Mouse (Mus musculus): ENCODE results near the gene Plcd4. TPM values are rescaled to one million over a fixed set of nuclear protein-coding genes. Genes with fewer than 3 reads are reported as not detected.

The Plcd4 gene
- polyA plus RNA-seq, 1 experiment = not detected

DNA sequence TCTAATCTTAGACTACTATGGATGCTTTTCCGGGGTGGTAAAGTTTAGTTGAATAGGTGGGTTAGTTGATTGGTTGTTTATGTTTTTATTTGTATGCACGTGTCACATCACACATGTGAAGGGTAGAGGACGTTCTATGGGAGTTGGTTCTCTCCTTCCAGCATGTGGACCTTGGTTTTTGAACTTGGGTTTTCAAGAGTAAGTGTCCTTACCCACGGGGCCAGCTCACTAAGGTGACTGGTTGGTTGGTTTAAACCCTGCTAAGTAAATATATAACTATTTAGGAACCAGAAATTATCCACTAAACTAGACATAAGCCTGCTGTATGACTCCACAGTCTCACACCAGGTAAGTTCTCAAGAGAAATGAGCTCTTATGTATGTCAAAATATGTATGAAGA lies 17.9 kb upstream of the Plcd4 start:
- WGBS = 93% methylated on average over 4 of the region's 4 CpGs
- no peak overlapping the region for H3K4me3 ChIP-seq (ENCODE audit: insufficient read depth, low read depth, low read length)
- H3K27ac ChIP-seq (ENCODE audit: insufficient read depth, low read depth, low read length) = no peak overlapping the region
- H3K4me1 ChIP-seq (ENCODE audit: control insufficient read depth, insufficient read depth, low read length) = no peaks in the 10 kb centered on the region
- TF ChIP-seq POLR2A (IDR thresholded peaks at IDR 0.05; ENCODE audit: insufficient read depth, low read depth, low read length) = no peak
- TF ChIP-seq CTCF (IDR thresholded peaks at IDR 0.05; ENCODE audit: insufficient read depth, low read depth, low read length) = no peak

GRCm38 (mm10) chr1:74528589-74528988 lies 14.1 kb upstream of the Plcd4 start:
- WGBS = 96% methylated on average over 7 of the region's 7 CpGs
- no peak overlapping the region for H3K27ac ChIP-seq (ENCODE audit: insufficient read depth, low read depth, low read length)
- TF ChIP-seq CTCF (IDR thresholded peaks at IDR 0.05; ENCODE audit: insufficient read depth, low read depth, low read length) (no peak), POLR2A (IDR thresholded peaks at IDR 0.05; ENCODE audit: insufficient read depth, low read depth, low read length) (no peak)
- H3K4me1 ChIP-seq (ENCODE audit: control insufficient read depth, insufficient read depth, low read length) = no peaks in the 10 kb centered on the region
- no peak overlapping the region for H3K4me3 ChIP-seq (ENCODE audit: insufficient read depth, low read depth, low read length)

- peak overlapping the region; percentile 37; the same call in 1 of the 2 replicates for H3K27ac ChIP-seq (ENCODE audit: insufficient read depth, low read depth, low read length)
- H3K4me1 ChIP-seq (ENCODE audit: control insufficient read depth, insufficient read depth, low read length) = 0 out of 2 replicates have a peak, but pooled peaks cover 5% of the 10 kb centered on the region
- no peak overlapping the region for H3K4me3 ChIP-seq (ENCODE audit: insufficient read depth, low read depth, low read length)
- TF ChIP-seq CTCF (IDR thresholded peaks at IDR 0.05; ENCODE audit: insufficient read depth, low read depth, low read length) (no peak), POLR2A (IDR thresholded peaks at IDR 0.05; ENCODE audit: insufficient read depth, low read depth, low read length) (no peak)
Observed at GRCm38 (mm10) chr1:74538650-74539049, 4.0 kb upstream of the Plcd4 start.

DNA sequence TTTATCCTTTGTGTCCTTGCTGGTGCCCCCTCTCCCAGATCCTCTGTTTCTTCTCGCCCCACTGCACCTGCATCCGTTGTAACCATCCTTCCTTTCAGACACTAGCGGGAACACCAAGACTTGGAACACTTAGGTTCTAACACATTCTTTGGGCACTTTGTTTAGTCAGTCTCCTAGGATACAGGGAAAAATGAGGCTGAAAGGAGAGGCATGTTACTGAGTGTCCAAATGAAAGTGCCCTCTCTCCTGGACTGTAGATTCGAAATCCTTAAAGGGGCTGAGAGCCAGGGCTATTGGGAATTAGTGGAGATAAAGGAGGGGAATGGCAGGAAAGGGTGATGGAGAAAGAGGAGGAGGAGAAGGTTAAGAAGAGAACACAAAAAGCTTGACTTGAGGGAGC lies 1.5 kb downstream of the Plcd4 start, which contains the start of gene Usp37:
Gene Usp37, minus strand, starts transcription at position 101 of the 400 bp plus-strand sequence.
- no peak within 1 kb of the TSS for H3K27ac ChIP-seq (ENCODE audit: insufficient read depth, low read depth, low read length)
- H3K4me3 ChIP-seq (ENCODE audit: insufficient read depth, low read depth, low read length) = no peak within 1 kb of the TSS
- 0 out of 2 replicates have a peak, but pooled peaks cover 5% of the 10 kb centered on the region for H3K4me1 ChIP-seq (ENCODE audit: control insufficient read depth, insufficient read depth, low read length)
- TF ChIP-seq POLR2A (IDR thresholded peaks at IDR 0.05; ENCODE audit: insufficient read depth, low read depth, low read length) (no peak), CTCF (IDR thresholded peaks at IDR 0.05; ENCODE audit: insufficient read depth, low read depth, low read length) (no peak)
- WGBS = 68% methylated on average over 4 of the region's 4 CpGs

DNA sequence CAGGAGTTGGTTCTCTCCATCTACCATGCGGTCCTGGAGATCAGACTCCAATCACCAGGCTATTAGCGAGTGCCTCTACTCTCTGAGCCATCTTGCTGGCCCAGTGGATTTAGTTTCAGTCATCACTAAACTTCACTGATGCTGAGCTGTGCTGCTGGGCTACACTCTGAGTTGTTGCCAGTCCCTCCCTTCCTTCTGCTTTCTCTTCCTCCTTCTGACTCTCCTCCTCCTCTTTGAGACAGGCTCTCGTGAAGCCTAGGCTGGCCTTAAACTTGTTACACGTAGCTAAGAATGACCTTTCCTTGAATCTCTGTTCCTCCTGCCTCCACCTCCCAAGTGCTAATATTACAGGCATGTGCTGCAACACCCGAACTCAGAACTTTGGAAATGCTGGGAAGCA lies 16.4 kb downstream of the Plcd4 start:
- Histone ChIP-seq H3K4me1 (ENCODE audit: control insufficient read depth, insufficient read depth, low read length) (no peaks in the 10 kb centered on the region), H3K27ac (ENCODE audit: insufficient read depth, low read depth, low read length) (no peak overlapping the region), H3K4me3 (ENCODE audit: insufficient read depth, low read depth, low read length) (no peak overlapping the region)
- TF ChIP-seq CTCF (IDR thresholded peaks at IDR 0.05; ENCODE audit: insufficient read depth, low read depth, low read length) (no peak), POLR2A (IDR thresholded peaks at IDR 0.05; ENCODE audit: insufficient read depth, low read depth, low read length) (no peak)
- 90% methylated on average over 5 of the region's 5 CpGs for WGBS

- TF ChIP-seq CTCF (IDR thresholded peaks at IDR 0.05; ENCODE audit: insufficient read depth, low read depth, low read length) = no peak
- no peak for TF ChIP-seq POLR2A (IDR thresholded peaks at IDR 0.05; ENCODE audit: insufficient read depth, low read depth, low read length)
- H3K27ac ChIP-seq (ENCODE audit: insufficient read depth, low read depth, low read length) = no peak overlapping the region
- H3K4me1 ChIP-seq (ENCODE audit: control insufficient read depth, insufficient read depth, low read length) = peaks cover 2% of the 10 kb centered on the region
- 57% methylated on average over 6 of the region's 6 CpGs for whole genome bisulfite sequencing
- H3K4me3 ChIP-seq (ENCODE audit: insufficient read depth, low read depth, low read length) = no peak overlapping the region
Observed at GRCm38 (mm10) chr1:74565834-74566233, 23.1 kb downstream of the Plcd4 start.

- TF ChIP-seq CTCF (IDR thresholded peaks at IDR 0.05; ENCODE audit: insufficient read depth, low read depth, low read length) (no peak), POLR2A (IDR thresholded peaks at IDR 0.05; ENCODE audit: insufficient read depth, low read depth, low read length) (no peak)
- Histone ChIP-seq H3K4me3 (ENCODE audit: insufficient read depth, low read depth, low read length) (no peak overlapping the region), H3K4me1 (ENCODE audit: control insufficient read depth, insufficient read depth, low read length) (peaks cover 2% of the 10 kb centered on the region), H3K27ac (ENCODE audit: insufficient read depth, low read depth, low read length) (no peak overlapping the region)
- 90% methylated on average over 29 of the region's 29 CpGs for WGBS
Observed at GRCm38 (mm10) chr1:74569739-74570719, 27.3 kb downstream of the Plcd4 start.

DNA sequence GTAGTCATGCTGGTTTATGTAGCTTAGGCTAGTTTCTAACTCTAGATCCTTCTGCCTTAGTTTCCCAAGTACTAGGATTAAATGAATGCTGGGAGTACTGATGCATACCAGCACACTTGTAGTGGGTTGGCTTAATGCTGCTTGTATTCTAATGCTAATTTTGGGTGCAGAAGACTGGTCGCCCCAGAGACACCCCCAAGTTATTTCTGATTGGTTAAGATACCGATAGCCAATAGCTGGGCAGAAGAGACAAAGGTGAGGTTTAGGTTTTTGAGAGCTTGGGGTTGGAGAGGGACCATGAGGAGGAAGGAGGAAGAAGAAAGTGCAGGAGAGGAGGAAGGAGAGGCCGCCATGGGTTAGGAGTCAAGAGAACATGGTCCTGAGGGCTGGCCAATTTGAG lies 39.9 kb downstream of the Plcd4 start:
- TF ChIP-seq POLR2A (IDR thresholded peaks at IDR 0.05; ENCODE audit: insufficient read depth, low read depth, low read length) (no peak), CTCF (IDR thresholded peaks at IDR 0.05; ENCODE audit: insufficient read depth, low read depth, low read length) (no peak)
- H3K4me1 ChIP-seq (ENCODE audit: control insufficient read depth, insufficient read depth, low read length) = peaks cover 9% of the 10 kb centered on the region
- H3K27ac ChIP-seq (ENCODE audit: insufficient read depth, low read depth, low read length) = no peak overlapping the region
- 72% methylated on average over 3 of the region's 3 CpGs for WGBS
- H3K4me3 ChIP-seq (ENCODE audit: insufficient read depth, low read depth, low read length) = no peak overlapping the region
